Mouse (Mus musculus): Measurements from ENCODE around the gene Scarb1.

DNA sequence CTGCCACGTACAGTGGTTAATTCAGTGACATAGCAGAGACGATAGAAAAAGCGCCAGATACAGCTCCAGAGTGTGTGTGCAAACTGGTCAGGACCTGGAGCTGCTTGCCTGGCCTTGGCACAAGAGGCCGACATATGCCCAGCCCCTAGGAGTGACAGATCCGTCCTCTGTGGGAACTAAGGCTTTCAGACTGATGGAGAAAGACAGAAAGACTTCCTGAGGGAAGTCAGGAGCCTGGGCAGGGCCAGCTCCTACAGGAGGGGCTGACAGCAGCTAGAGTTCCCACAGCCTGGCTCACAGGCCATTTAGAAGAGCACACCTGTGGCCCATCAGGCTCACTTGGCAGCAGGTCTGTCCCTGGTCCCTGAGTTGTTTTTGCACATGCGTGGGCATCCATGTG lies 63.6 kb downstream of the Scarb1 start:
- no peak for TF ChIP-seq GATA1 (IDR thresholded peaks at IDR 0.05; ENCODE audit: low read length)
- no peak for TF ChIP-seq TAL1 (IDR thresholded peaks at IDR 0.05; ENCODE audit: low read length)
